Mouse (Mus musculus) mouse trophoblast stem cell (cell line): ENCODE data around the gene Vti1a.

Experiments used
- in situ Hi-C, 2 experiments: fragments of 300-500 bp; cut with MseI, MboI; formaldehyde crosslinking; loops; 2 replicates in 1 of 2; 3 replicates in 1 of 2; pipeline ENCODE4 v1.15.1; 2025

Vti1a gene

DNA sequence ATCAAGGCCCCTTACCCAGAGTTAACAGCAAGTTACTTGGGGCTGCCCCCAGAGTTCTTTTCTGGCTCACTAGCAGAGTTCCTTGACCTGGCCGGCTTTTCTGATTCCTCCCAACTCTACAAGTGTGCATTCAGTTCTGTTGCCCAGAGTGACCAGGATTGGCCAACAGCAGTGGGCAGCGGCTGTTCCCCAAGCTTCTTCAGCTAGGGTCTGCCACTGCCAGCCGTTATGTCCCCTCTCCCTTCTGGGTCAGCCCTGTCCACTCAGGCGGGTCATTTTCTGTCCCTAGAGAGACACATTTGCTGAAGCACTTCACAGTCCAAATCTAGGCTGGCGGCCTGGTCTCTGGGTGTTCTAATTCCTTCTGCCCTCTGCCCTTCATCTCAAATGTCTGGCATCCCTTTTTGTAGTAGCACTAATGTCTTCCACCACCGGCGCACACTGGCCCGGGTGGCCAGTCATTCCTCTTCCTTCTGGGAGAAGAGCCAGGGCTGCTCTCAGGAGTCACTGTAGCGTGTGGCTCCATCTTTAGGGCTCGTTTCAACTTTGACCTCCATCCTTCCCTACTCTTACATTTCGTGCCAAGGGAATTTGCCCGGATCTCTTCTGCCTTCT, 305.0 kb downstream of the Vti1a start:
- in situ Hi-C loops: no loop called here

DNA sequence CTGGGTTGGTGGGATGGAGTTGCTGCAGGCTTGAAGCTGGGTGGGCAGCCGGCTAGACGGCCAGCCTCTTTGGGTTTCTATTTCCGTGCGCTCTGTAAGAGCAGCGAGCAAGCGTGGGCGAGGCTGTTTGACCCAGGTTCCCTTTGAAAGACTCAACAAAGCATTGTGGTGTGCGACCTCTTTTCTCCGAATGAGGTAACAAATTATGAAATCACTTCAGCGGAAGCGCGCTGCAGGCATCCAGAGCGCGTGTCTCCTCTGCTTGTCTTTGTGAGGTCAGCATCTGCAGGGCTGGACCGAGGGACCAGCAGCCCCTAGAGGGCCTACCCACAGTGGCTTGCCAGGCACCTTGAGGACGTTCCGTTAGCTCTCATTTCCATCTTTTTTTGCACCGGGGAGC, 306.7 kb downstream of the Vti1a start:
- in situ Hi-C loops: no loop called here

DNA sequence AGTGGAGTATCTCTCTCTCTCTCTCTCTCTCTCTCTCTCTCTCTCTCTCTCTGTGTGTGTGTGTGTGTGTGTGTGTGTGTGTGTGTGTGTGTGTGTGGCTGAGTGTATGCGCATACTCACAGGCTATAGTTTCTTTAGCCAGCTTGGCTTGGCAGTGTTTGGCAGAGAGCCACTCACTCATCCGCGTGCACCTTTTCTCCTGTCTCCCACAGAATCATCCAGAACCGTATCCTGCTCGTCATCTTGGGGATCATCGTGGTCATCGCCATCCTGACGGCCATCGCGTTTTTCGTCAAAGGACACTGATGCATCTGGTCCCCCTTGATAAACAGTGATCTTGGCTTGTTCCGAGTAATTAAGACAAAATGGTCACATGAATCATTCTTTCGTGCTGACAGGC, 307.5 kb downstream of the Vti1a start:
- in situ Hi-C loops: no loop called here

- in situ Hi-C loops: no loop called here
These were observed 310.4 kb downstream of the Vti1a start for GRCm38 (mm10) chr19:55626483-55626882.

- in situ Hi-C loops: no loop called here
These were observed 310.9 kb downstream of the Vti1a start for GRCm38 (mm10) chr19:55626952-55627351.

DNA sequence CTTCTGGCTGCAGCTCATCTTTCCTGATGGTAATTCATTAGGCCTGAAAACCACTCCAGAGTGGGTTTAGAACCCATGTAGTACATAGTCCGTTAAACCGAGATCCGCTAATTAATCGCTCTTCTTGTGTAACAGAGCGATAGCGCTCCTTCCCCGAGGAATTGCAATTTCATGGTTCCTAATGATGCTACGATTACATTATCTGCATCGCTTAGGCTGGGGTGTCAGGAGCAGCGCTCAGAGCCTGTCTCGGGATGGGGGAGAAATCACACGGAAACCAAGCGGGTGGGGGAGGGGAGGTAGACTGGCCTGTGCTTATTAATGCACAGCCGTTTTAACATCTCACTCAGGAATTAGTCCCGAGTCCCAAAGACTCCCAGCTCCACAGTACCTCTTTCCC, 319.4 kb downstream of the Vti1a start:
- in situ Hi-C loops: no loop called here

DNA sequence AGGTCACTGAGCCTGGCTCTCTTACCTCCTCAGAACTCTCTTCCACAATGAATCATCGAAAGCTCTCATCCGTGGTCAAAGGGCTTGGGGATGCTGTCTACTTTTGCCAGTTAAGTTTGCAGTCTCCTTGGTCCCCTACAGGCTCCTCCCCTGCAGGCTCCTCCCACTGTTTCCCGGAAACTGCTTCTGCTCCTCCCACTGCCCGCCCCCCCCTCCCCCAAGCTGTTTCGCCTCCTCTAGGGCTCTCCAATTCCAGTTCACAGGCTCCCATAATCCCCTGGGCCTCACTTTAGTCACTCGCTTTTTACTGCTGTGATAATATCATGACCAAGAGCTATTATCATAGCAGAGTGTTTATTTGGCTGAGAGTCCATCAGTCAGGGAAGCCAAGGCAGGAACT, 324.2 kb downstream of the Vti1a start:
- in situ Hi-C loops: no loop called here

GRCm38 (mm10) chr19:55641891-55642290, 325.8 kb downstream of the Vti1a start:
- in situ Hi-C loops: no loop called here

- in situ Hi-C loops: no loop called here
These were observed 326.3 kb downstream of the Vti1a start for GRCm38 (mm10) chr19:55642361-55642760.

- in situ Hi-C loops: no loop called here
These were observed 327.3 kb downstream of the Vti1a start for GRCm38 (mm10) chr19:55643288-55643901.

- in situ Hi-C loops: no loop called here
These were observed 327.8 kb downstream of the Vti1a start for GRCm38 (mm10) chr19:55643931-55644330.

GRCm38 (mm10) chr19:55649363-55649762, 333.3 kb downstream of the Vti1a start:
- in situ Hi-C loops: no loop called here

DNA sequence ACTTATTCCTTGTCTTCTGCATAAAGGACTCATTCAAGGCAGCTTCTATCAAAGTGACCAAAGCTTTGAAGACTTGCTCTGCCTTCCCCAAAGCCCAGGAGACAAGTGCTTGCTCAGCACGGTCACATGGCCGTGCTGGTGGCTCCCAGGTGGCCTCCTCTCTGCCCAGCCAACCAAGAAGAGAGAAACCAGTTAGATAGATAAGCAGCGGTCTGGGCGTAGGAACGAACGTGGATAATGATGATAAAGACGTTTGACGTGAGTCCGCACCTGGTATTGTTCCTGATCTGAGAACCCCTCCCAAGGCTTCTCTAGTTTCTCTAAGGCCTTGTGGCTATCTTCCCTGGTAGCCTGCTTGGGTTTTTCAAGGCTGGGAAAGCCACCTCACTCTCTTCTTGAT, 334.9 kb downstream of the Vti1a start:
- in situ Hi-C loops: no loop called here

- in situ Hi-C loops: no loop called here
These were observed 336.7 kb downstream of the Vti1a start for GRCm38 (mm10) chr19:55652693-55653265.

DNA sequence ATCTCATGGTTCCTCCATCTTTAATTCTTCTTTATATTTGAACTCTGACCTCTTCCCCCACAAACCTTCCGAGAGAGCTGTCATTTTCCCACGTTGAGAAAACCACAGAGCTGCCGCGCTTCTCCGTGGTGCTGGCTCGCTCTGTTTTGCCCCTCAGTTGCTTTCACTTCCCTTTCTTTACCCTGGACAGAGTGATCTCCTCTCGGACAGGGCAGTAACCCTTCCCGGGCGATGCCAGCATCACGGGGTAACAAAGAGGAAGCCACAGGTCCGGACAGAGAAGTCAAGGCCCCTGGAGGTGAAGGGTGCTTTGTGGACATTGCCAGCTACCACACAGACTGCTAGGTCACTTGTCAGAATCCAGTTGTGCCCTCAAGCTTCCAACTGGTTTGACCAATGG, 344.1 kb downstream of the Vti1a start:
- in situ Hi-C loops: no loop called here

- in situ Hi-C loops: no loop called here
These were observed 346.6 kb downstream of the Vti1a start for GRCm38 (mm10) chr19:55662521-55663223.

DNA sequence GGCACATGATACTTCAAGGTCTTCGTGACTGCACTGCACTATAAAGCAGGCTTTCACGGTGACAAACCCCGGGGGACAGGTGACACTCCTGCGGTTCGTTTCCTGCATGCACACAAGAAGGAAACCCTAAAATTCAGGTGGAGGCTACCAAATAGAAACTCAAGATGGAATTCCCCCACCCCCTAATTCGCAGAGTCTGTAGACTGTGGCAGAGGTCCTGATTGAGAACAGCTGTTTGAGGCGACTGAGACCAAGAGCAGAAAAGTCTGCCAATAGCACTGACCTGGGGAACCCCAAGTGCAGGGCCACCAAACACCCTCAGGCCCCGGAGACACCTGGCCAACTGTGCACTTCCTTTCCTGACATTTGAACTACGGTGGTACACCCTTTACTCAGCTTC, 351.7 kb downstream of the Vti1a start:
- in situ Hi-C loops: no loop called here

GRCm38 (mm10) chr19:55668896-55669295, 352.8 kb downstream of the Vti1a start:
- in situ Hi-C loops: no loop called here
